Mouse (Mus musculus) CD4-positive, CD25-positive, alpha-beta regulatory T cell, adult 2 months (primary cell): ENCODE data around the gene Tdrd12.

Experiments used
- DNase-seq: peaks from one replicate; pipeline ENCODE4 v3.0.0-alpha.2; 2012; ENCODE audit warnings: low read depth, low spot score

Gene Tdrd12

GRCm38 (mm10) chr7:35447996-35448846, 89.3 kb downstream of the Tdrd12 start, which contains the start of gene Slc7a9:
TSS of gene Slc7a9 (plus strand) at chr7:35448796.
- no peak for DNase-seq

- DNase-seq: no peak
Observed at GRCm38 (mm10) chr7:35447501-35447900, 90.0 kb downstream of the Tdrd12 start.

- no peak for DNase-seq
Observed at GRCm38 (mm10) chr7:35435266-35435665, 102.3 kb downstream of the Tdrd12 start.

- DNase-seq: no peak
Observed at GRCm38 (mm10) chr7:35428146-35428545, 109.4 kb downstream of the Tdrd12 start.

- DNase-seq: no peak
Observed at GRCm38 (mm10) chr7:35423071-35423470, 114.5 kb downstream of the Tdrd12 start.
